Comparison of ENCODE assay signal across 8 mouse cellular contexts in the genomic region with DNA sequence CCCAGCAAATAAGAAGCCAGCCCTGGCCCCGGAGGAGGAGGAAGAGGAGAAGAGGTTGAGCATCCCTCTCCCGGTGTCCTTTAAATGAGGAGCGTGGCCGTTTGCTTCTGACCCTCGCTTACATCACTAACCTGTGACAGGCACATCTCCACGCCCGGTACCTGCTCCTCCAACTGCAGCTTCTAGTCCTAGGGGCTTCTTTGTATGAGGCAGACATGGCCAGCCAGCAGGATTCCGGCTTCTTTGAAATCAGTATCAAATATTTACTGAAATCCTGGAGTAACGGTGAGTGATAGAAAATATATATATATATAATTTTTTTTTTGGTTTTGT.
DNase-seq lines count a peak whose midpoint lies in the region; ATAC-seq and TF ChIP-seq lines count a peak whose summit lies in the region.

No protein-coding gene starts in this region.

- H3K36me3 ChIP-seq in kidney, embryonic 15.5 days: no peaks in the 10 kb centered on the region
- H3K36me3 ChIP-seq in intestine, embryonic 16.5 days (ENCODE audit: control insufficient read depth, insufficient read depth, low read length): 0 out of 2 replicates have a peak, but pooled peaks cover 3% of the 10 kb centered on the region
- H3K36me3 ChIP-seq in myocyte (ENCODE audit: control insufficient read depth, insufficient read depth): no peaks in the 10 kb centered on the region

- H3K4me1 ChIP-seq in kidney, embryonic 15.5 days: peaks cover 47% of the 10 kb centered on the region
- H3K4me1 ChIP-seq in embryonic fibroblast, embryonic 13.5 days (ENCODE audit: control insufficient read depth, insufficient read depth, low read length): no peaks in the 10 kb centered on the region; the same call in 1 of the 2 replicates
- H3K4me1 ChIP-seq in intestine, embryonic 16.5 days (ENCODE audit: control insufficient read depth, insufficient read depth, low read length): peaks cover 34% of the 10 kb centered on the region

- no peaks in the 10 kb centered on the region for H3K9me3 ChIP-seq in kidney, embryonic 15.5 days (replicated peaks)
- no peaks in the 10 kb centered on the region for H3K9me3 ChIP-seq in intestine, embryonic 16.5 days (ENCODE audit: control insufficient read depth, low read length)

- WGBS in kidney, embryonic 15.5 days: 39% methylated on average over 9 of the region's 9 CpGs
- WGBS in intestine, embryonic 16.5 days: 30% methylated on average over 9 of the region's 9 CpGs

- H3K4me3 ChIP-seq in kidney, embryonic 15.5 days (replicated peaks): peak overlapping the region; percentile 51
- H3K4me3 ChIP-seq in embryonic fibroblast, embryonic 13.5 days (ENCODE audit: insufficient read depth, low read length): 0 out of 2 replicates have a peak overlapping the region, but pooled peaks have one; percentile 21
- peak overlapping the region; percentile 60 for H3K4me3 ChIP-seq in intestine, embryonic 16.5 days (ENCODE audit: low read length)
- no peak overlapping the region for H3K4me3 ChIP-seq in myocyte

- no peak for TF ChIP-seq POLR2A in embryonic fibroblast, embryonic 13.5 days (IDR thresholded peaks at IDR 0.05; ENCODE audit: low read depth, low read length)
- no peak for TF ChIP-seq POLR2A in myocyte (IDR thresholded peaks at IDR 0.05; ENCODE audit: insufficient read length, low read depth)

- peak overlapping the region; percentile 41; the same call in 1 of the 2 replicates for H3K27ac ChIP-seq in kidney, embryonic 15.5 days
- H3K27ac ChIP-seq in embryonic fibroblast, embryonic 13.5 days (ENCODE audit: insufficient read depth, low read length): no peak overlapping the region
- H3K27ac ChIP-seq in intestine, embryonic 16.5 days (ENCODE audit: low read length): peak overlapping the region; percentile 45; the same call in 1 of the 2 replicates

- ATAC-seq in kidney, embryonic 15.5 days (replicated peaks; ENCODE audit: low FRiP score): no peak
- no peak for ATAC-seq in intestine, embryonic 16.5 days

- H3K4me2 ChIP-seq in kidney, embryonic 15.5 days: peak overlapping the region; percentile 90
- H3K4me2 ChIP-seq in intestine, embryonic 16.5 days (ENCODE audit: low read depth, low read length): peak overlapping the region; percentile 97
- H3K4me2 ChIP-seq in myocyte (ENCODE audit: low read depth): peak overlapping the region; percentile 18

- H3K9ac ChIP-seq in kidney, embryonic 15.5 days: peak overlapping the region; percentile 54; the same call in 1 of the 2 replicates
- H3K9ac ChIP-seq in intestine, embryonic 16.5 days (ENCODE audit: low read depth, low read length): peak overlapping the region; percentile 77

- no peaks in the 10 kb centered on the region for H3K79me2 ChIP-seq in myocyte (ENCODE audit: control insufficient read depth, insufficient read depth)

- no peak overlapping the region for H3ac ChIP-seq in myocyte (ENCODE audit: control insufficient read depth, insufficient read length)

- TF ChIP-seq CTCF in embryonic fibroblast, embryonic 13.5 days (IDR thresholded peaks at IDR 0.05; ENCODE audit: borderline replicate concordance, insufficient read depth, low read length): no peak

- DNase-seq in kidney, adult 9 months: no peak
- DNase-seq in natural killer cell, adult 2 months (ENCODE audit: low spot score in 2 of 2): no peak
- DNase-seq in retina, embryonic 14.5 days (ENCODE audit: low spot score): no peak
- DNase-seq in adrenal gland, adult 2 months: no peak

- no peaks in the 10 kb centered on the region for H3K27me3 ChIP-seq in kidney, embryonic 15.5 days
- H3K27me3 ChIP-seq in intestine, embryonic 16.5 days (replicated peaks; ENCODE audit: control insufficient read depth, insufficient read depth, low read length): no peaks in the 10 kb centered on the region
- H3K27me3 ChIP-seq in myocyte (ENCODE audit: control insufficient read depth, insufficient read depth, insufficient read length): no peaks in the 10 kb centered on the region

TF ChIP-seq in myocyte, 11 proteins besides CTCF, POLR2A, EP300 and RAD21:
- TF ChIP-seq MYOD1 (IDR thresholded peaks at IDR 0.05; ENCODE audit: control insufficient read depth in 1 of 3, insufficient read length in 2 of 3, low read depth in 2 of 3) (no peak), USF1 (IDR thresholded peaks at IDR 0.05; ENCODE audit: low read depth) (no peak), POLR2AphosphoS2 (IDR thresholded peaks at IDR 0.05; ENCODE audit: insufficient read length, low read depth) (no peak), MYOG (IDR thresholded peaks at IDR 0.05; ENCODE audit: control insufficient read depth in 1 of 3, insufficient read depth in 1 of 3, insufficient read length in 2 of 3, low read depth in 2 of 3) (no peak), TCF3 (IDR thresholded peaks at IDR 0.05; ENCODE audit: insufficient read length, low read depth) (no peak), SRF (IDR thresholded peaks at IDR 0.05; ENCODE audit: control insufficient read depth, insufficient read length, low read depth) (no peak), REST (IDR thresholded peaks at IDR 0.05; ENCODE audit: insufficient read depth, insufficient read length) (no peak), MAX (IDR thresholded peaks at IDR 0.05; ENCODE audit: low read depth) (no peak), CEBPB (IDR thresholded peaks at IDR 0.05; ENCODE audit: insufficient read depth, poor library complexity, severe bottlenecking) (no peak), E2F4 (IDR thresholded peaks at IDR 0.05; ENCODE audit: insufficient read depth) (no peak), TCF12 (IDR thresholded peaks at IDR 0.05; ENCODE audit: insufficient read depth, poor library complexity, severe bottlenecking) (no peak)

Comparison
In these comparisons a context has a peak if more than half of its experiments do, and no peak if none do; other contexts are left out.
1. H3K4me2 ChIP-seq: peak in every context shown above with its lines; median percentile 97 in intestine, embryonic 16.5 days; 90 in kidney, embryonic 15.5 days; 18 in myocyte.